Mouse (Mus musculus): ENCODE results near the gene Cers4. TPM values are rescaled to one million over a fixed set of nuclear protein-coding genes. Genes with fewer than 3 reads are reported as not detected.
A peak's percentile ranks its signal among the peaks of the same experiment; 100 is the strongest.

The Cers4 gene
- 11.8 and 18.1 TPM in 2 replicates for polyA plus RNA-seq (2016; fragmentation: Nextera tagmentation; extraction: Ambion mirVana)

- Histone ChIP-seq H3K9me3 (replicated peaks) (no peaks in the 10 kb centered on the region), H3K4me3 (peak within 1 kb of the TSS; percentile 67), H3K27me3 (ENCODE audit: low read depth, poor library complexity, severe bottlenecking) (peaks cover 10% of the 10 kb centered on the region; the same call in 1 of the 2 replicates), H3K4me1 (peaks cover 26% of the 10 kb centered on the region), H3K27ac (replicated peaks) (peak within 1 kb of the TSS; percentile 77), H3K36me3 (no peaks in the 10 kb centered on the region)
- DNase-seq (ENCODE audit: low spot score): peak; percentile 85
- WGBS: 1% methylated on average over 39 of the region's 39 CpGs
Measured at GRCm38 (mm10) chr8:4492851-4493685, at the start of gene Cers4. TSS of gene Cers4 (plus strand) at chr8:4493026.

GRCm38 (mm10) chr8:4458165-4458564, 34.7 kb upstream of the Cers4 start:
- H3K36me3 ChIP-seq: no peaks in the 10 kb centered on the region
- H3K4me3 ChIP-seq: no peak overlapping the region
- H3K27ac ChIP-seq (replicated peaks): no peak overlapping the region
- DNase-seq (ENCODE audit: low spot score): no peak
- H3K27me3 ChIP-seq (ENCODE audit: low read depth, poor library complexity, severe bottlenecking): no peaks in the 10 kb centered on the region
- H3K4me1 ChIP-seq: no peaks in the 10 kb centered on the region
- WGBS: 85% methylated on average over 2 of the region's 2 CpGs
- no peaks in the 10 kb centered on the region for H3K9me3 ChIP-seq (replicated peaks)

GRCm38 (mm10) chr8:4463061-4463460, 29.8 kb upstream of the Cers4 start:
- H3K27me3 ChIP-seq (ENCODE audit: low read depth, poor library complexity, severe bottlenecking): no peaks in the 10 kb centered on the region
- H3K4me1 ChIP-seq: no peaks in the 10 kb centered on the region
- no peak overlapping the region for H3K4me3 ChIP-seq
- no peak for DNase-seq (ENCODE audit: low spot score)
- no peak overlapping the region for H3K27ac ChIP-seq (replicated peaks)
- no peaks in the 10 kb centered on the region for H3K36me3 ChIP-seq
- 85% methylated on average over 2 of the region's 2 CpGs for WGBS
- H3K9me3 ChIP-seq (replicated peaks): no peaks in the 10 kb centered on the region

GRCm38 (mm10) chr8:4474419-4475187, 18.2 kb upstream of the Cers4 start:
- no peak for DNase-seq (ENCODE audit: low spot score)
- 71% methylated on average over 7 of the region's 7 CpGs for WGBS
- H3K4me3 ChIP-seq: no peak overlapping the region
- H3K9me3 ChIP-seq (replicated peaks): no peaks in the 10 kb centered on the region
- no peaks in the 10 kb centered on the region for H3K36me3 ChIP-seq
- H3K27ac ChIP-seq (replicated peaks): no peak overlapping the region
- H3K4me1 ChIP-seq: no peaks in the 10 kb centered on the region
- no peaks in the 10 kb centered on the region for H3K27me3 ChIP-seq (ENCODE audit: low read depth, poor library complexity, severe bottlenecking)

- 86% methylated on average over 4 of the region's 4 CpGs for WGBS
- H3K4me3 ChIP-seq: no peak overlapping the region
- H3K36me3 ChIP-seq: no peaks in the 10 kb centered on the region
- H3K4me1 ChIP-seq: no peaks in the 10 kb centered on the region
- no peak for DNase-seq (ENCODE audit: low spot score)
- no peaks in the 10 kb centered on the region for H3K27me3 ChIP-seq (ENCODE audit: low read depth, poor library complexity, severe bottlenecking)
- H3K27ac ChIP-seq (replicated peaks): no peak overlapping the region
- H3K9me3 ChIP-seq (replicated peaks): no peaks in the 10 kb centered on the region
Measured at GRCm38 (mm10) chr8:4481154-4481553, 11.7 kb upstream of the Cers4 start.

GRCm38 (mm10) chr8:4481586-4481985, 11.2 kb upstream of the Cers4 start:
- Histone ChIP-seq H3K27me3 (ENCODE audit: low read depth, poor library complexity, severe bottlenecking) (no peaks in the 10 kb centered on the region), H3K4me1 (no peaks in the 10 kb centered on the region), H3K36me3 (no peaks in the 10 kb centered on the region), H3K27ac (replicated peaks) (no peak overlapping the region), H3K4me3 (no peak overlapping the region), H3K9me3 (replicated peaks) (no peaks in the 10 kb centered on the region)
- DNase-seq (ENCODE audit: low spot score): no peak
- WGBS: 80% methylated on average over 4 of the region's 4 CpGs

GRCm38 (mm10) chr8:4482501-4482900, 10.3 kb upstream of the Cers4 start:
- no peaks in the 10 kb centered on the region for H3K4me1 ChIP-seq
- 67% methylated on average over 4 of the region's 4 CpGs for WGBS
- H3K27ac ChIP-seq (replicated peaks): no peak overlapping the region
- H3K36me3 ChIP-seq: no peaks in the 10 kb centered on the region
- no peaks in the 10 kb centered on the region for H3K27me3 ChIP-seq (ENCODE audit: low read depth, poor library complexity, severe bottlenecking)
- no peak for DNase-seq (ENCODE audit: low spot score)
- no peak overlapping the region for H3K4me3 ChIP-seq
- H3K9me3 ChIP-seq (replicated peaks): no peaks in the 10 kb centered on the region

- Histone ChIP-seq H3K4me1 (no peaks in the 10 kb centered on the region), H3K27ac (replicated peaks) (no peak overlapping the region), H3K4me3 (no peak overlapping the region), H3K27me3 (ENCODE audit: low read depth, poor library complexity, severe bottlenecking) (no peaks in the 10 kb centered on the region), H3K36me3 (no peaks in the 10 kb centered on the region), H3K9me3 (replicated peaks) (no peaks in the 10 kb centered on the region)
- no peak for DNase-seq (ENCODE audit: low spot score)
- WGBS: 88% methylated on average over 6 of the region's 6 CpGs
Measured at GRCm38 (mm10) chr8:4483330-4483729, 9.5 kb upstream of the Cers4 start.

GRCm38 (mm10) chr8:4493686-4494440, 1.0 kb downstream of the Cers4 start:
- WGBS: 12% methylated on average over 21 of the region's 21 CpGs
- Histone ChIP-seq H3K4me3 (peak overlapping the region; percentile 67), H3K36me3 (no peaks in the 10 kb centered on the region), H3K27ac (replicated peaks) (peak overlapping the region; percentile 77), H3K4me1 (peaks cover 26% of the 10 kb centered on the region), H3K9me3 (replicated peaks) (no peaks in the 10 kb centered on the region), H3K27me3 (ENCODE audit: low read depth, poor library complexity, severe bottlenecking) (peaks cover 10% of the 10 kb centered on the region; the same call in 1 of the 2 replicates)
- DNase-seq (ENCODE audit: low spot score): peak; percentile 44

- no peak overlapping the region for H3K4me3 ChIP-seq
- DNase-seq (ENCODE audit: low spot score): no peak
- no peaks in the 10 kb centered on the region for H3K9me3 ChIP-seq (replicated peaks)
- H3K27ac ChIP-seq (replicated peaks): no peak overlapping the region
- WGBS: 79% methylated on average over 6 of the region's 6 CpGs
- peaks cover 26% of the 10 kb centered on the region for H3K4me1 ChIP-seq
- peaks cover 10% of the 10 kb centered on the region; the same call in 1 of the 2 replicates for H3K27me3 ChIP-seq (ENCODE audit: low read depth, poor library complexity, severe bottlenecking)
- no peaks in the 10 kb centered on the region for H3K36me3 ChIP-seq
Measured at GRCm38 (mm10) chr8:4495976-4496375, 3.1 kb downstream of the Cers4 start.

GRCm38 (mm10) chr8:4497610-4498009, 4.8 kb downstream of the Cers4 start:
- no peaks in the 10 kb centered on the region for H3K9me3 ChIP-seq (replicated peaks)
- DNase-seq (ENCODE audit: low spot score): no peak
- peaks cover 10% of the 10 kb centered on the region; the same call in 1 of the 2 replicates for H3K27me3 ChIP-seq (ENCODE audit: low read depth, poor library complexity, severe bottlenecking)
- H3K36me3 ChIP-seq: no peaks in the 10 kb centered on the region
- peaks cover 24% of the 10 kb centered on the region for H3K4me1 ChIP-seq
- H3K4me3 ChIP-seq: no peak overlapping the region
- H3K27ac ChIP-seq (replicated peaks): no peak overlapping the region
- 81% methylated on average over 1 of the region's 1 CpGs for WGBS

- Histone ChIP-seq H3K4me1 (no peaks in the 10 kb centered on the region), H3K27ac (replicated peaks) (no peak overlapping the region), H3K4me3 (no peak overlapping the region), H3K27me3 (ENCODE audit: low read depth, poor library complexity, severe bottlenecking) (no peaks in the 10 kb centered on the region), H3K36me3 (no peaks in the 10 kb centered on the region), H3K9me3 (replicated peaks) (no peaks in the 10 kb centered on the region)
- WGBS: 70% methylated on average over 1 of the region's 1 CpGs
- no peak for DNase-seq (ENCODE audit: low spot score)
Measured at GRCm38 (mm10) chr8:4505364-4505763, 12.5 kb downstream of the Cers4 start.
